Mouse (Mus musculus) myocyte (in vitro differentiated cells): ENCODE data around the gene Lman2l. TPM values are rescaled to one million over a fixed set of nuclear protein-coding genes. Genes with fewer than 3 reads are reported as not detected.

Experiments
- H3K27me3 ChIP-seq: one replicate; pipeline ENCODE4 v1.6.1; 2011; ENCODE audit not compliant: control insufficient read depth, insufficient read depth, insufficient read length
- H3K36me3 ChIP-seq: one replicate; pipeline ENCODE4 v1.6.1; 2011; ENCODE audit not compliant: control insufficient read depth, insufficient read depth
- H3K4me2 ChIP-seq: one replicate; pipeline ENCODE4 v1.6.1; 2011; ENCODE audit warnings: low read depth, control low read depth
- H3K4me3 ChIP-seq: one replicate; pipeline ENCODE4 v1.5.1; 2011; ENCODE audit warnings: mild to moderate bottlenecking, control low read depth, moderate library complexity
- H3K79me2 ChIP-seq: one replicate; pipeline ENCODE4 v1.6.1; 2011; ENCODE audit not compliant: control insufficient read depth, insufficient read depth
- H3ac ChIP-seq: one replicate; pipeline ENCODE4 v1.6.1; 2011; ENCODE audit not compliant: control insufficient read depth, insufficient read length
- CEBPB ChIP-seq: IDR thresholded peaks from 2 replicates; pipeline ENCODE4 v1.6.1; 2011; ENCODE audit warnings: mild to moderate bottlenecking, moderate library complexity; ENCODE audit not compliant: poor library complexity, insufficient read depth, severe bottlenecking
- E2F4 ChIP-seq: IDR thresholded peaks from one replicate; pipeline ENCODE4 v1.6.1; 2011; ENCODE audit warnings: mild to moderate bottlenecking, control low read depth, moderate library complexity; ENCODE audit not compliant: insufficient read depth
- MAX ChIP-seq: IDR thresholded peaks from one replicate; pipeline ENCODE4 v1.6.1; 2011; ENCODE audit warnings: low read depth, mild to moderate bottlenecking, control low read depth
- MYOD1 ChIP-seq, 3 experiments: IDR thresholded peaks; one replicate each; pipeline ENCODE4 v1.6.1; 2011; ENCODE audit warnings: control low read depth in 2 of 3, low read depth in 2 of 3, mild to moderate bottlenecking in 2 of 3, moderate library complexity in 1 of 3; ENCODE audit not compliant: insufficient read length in 2 of 3, control insufficient read depth in 1 of 3
- MYOG ChIP-seq, 3 experiments: IDR thresholded peaks; one replicate each; pipeline ENCODE4 v1.6.1; 2011; ENCODE audit warnings: control low read depth in 2 of 3, low read depth in 2 of 3, mild to moderate bottlenecking in 2 of 3; ENCODE audit not compliant: insufficient read length in 2 of 3, control insufficient read depth in 1 of 3, insufficient read depth in 1 of 3
- POLR2A ChIP-seq: IDR thresholded peaks from one replicate; pipeline ENCODE4 v1.6.1; 2011; ENCODE audit warnings: low read depth, mild to moderate bottlenecking, control low read depth, moderate library complexity; ENCODE audit not compliant: insufficient read length
- POLR2AphosphoS2 ChIP-seq: IDR thresholded peaks from one replicate; pipeline ENCODE4 v1.6.1; 2011; ENCODE audit warnings: low read depth, control low read depth; ENCODE audit not compliant: insufficient read length
- REST ChIP-seq: IDR thresholded peaks from one replicate; pipeline ENCODE4 v1.6.1; 2011; ENCODE audit warnings: mild to moderate bottlenecking, control low read depth, moderate library complexity; ENCODE audit not compliant: insufficient read depth, insufficient read length
- SRF ChIP-seq: IDR thresholded peaks from one replicate; pipeline ENCODE4 v1.6.1; 2011; ENCODE audit warnings: low read depth; ENCODE audit not compliant: control insufficient read depth, insufficient read length
- TCF12 ChIP-seq: IDR thresholded peaks from one replicate; pipeline ENCODE4 v1.6.1; 2011; ENCODE audit warnings: mild to moderate bottlenecking, control low read depth; ENCODE audit not compliant: poor library complexity, insufficient read depth, severe bottlenecking
- TCF3 ChIP-seq: IDR thresholded peaks from one replicate; pipeline ENCODE4 v1.6.1; 2011; ENCODE audit warnings: low read depth, control low read depth; ENCODE audit not compliant: insufficient read length
- USF1 ChIP-seq: IDR thresholded peaks from one replicate; pipeline ENCODE4 v1.6.1; 2011; ENCODE audit warnings: low read depth, mild to moderate bottlenecking, control low read depth, moderate library complexity
- polyA plus RNA-seq: library from polyadenylated mRNA; unstranded; fragments of >200 nt; fragmentation: generic; extraction: Trizol; gene quantifications from one replicate; pipeline ENCODE4 v1.2.1, GENCODE M21; 2012; ENCODE audit warnings: missing spikeins

The Lman2l gene
- polyA plus RNA-seq, 1 experiment, result 44.8 TPM

- Histone ChIP-seq H3K79me2 (no peaks in the 10 kb centered on the region), H3K36me3 (no peaks in the 10 kb centered on the region), H3K27me3 (peaks cover 17% of the 10 kb centered on the region), H3K4me3 (no peak overlapping the region), H3ac (no peak overlapping the region), H3K4me2 (no peak overlapping the region)
- TF ChIP-seq E2F4, result no peak
- no peak for TF ChIP-seq POLR2AphosphoS2
- TF ChIP-seq CEBPB, result no peak
- no peak for TF ChIP-seq MAX
- no peak for TF ChIP-seq TCF3
- TF ChIP-seq POLR2A, result no peak
- TF ChIP-seq USF1, result no peak
Measured at GRCm38 (mm10) chr1:36397041-36397440, 48.0 kb downstream of the Lman2l start.

- Histone ChIP-seq H3K4me3 (no peak overlapping the region), H3K27me3 (peaks cover 18% of the 10 kb centered on the region), H3K79me2 (no peaks in the 10 kb centered on the region), H3ac (no peak overlapping the region), H3K36me3 (no peaks in the 10 kb centered on the region), H3K4me2 (no peak overlapping the region)
- no peak for TF ChIP-seq CEBPB
- TF ChIP-seq MYOG (IDR thresholded peaks at IDR 0.05; ENCODE audit: control insufficient read depth in 1 of 3, insufficient read depth in 1 of 3, insufficient read length in 2 of 3, low read depth in 2 of 3), result no peak
- TF ChIP-seq POLR2AphosphoS2, result no peak
- no peak for TF ChIP-seq USF1
- TF ChIP-seq MYOD1 (IDR thresholded peaks at IDR 0.05; ENCODE audit: control insufficient read depth in 1 of 3, insufficient read length in 2 of 3, low read depth in 2 of 3), result no peak
- TF ChIP-seq TCF3, result no peak
Measured at GRCm38 (mm10) chr1:36379582-36379981, 65.5 kb downstream of the Lman2l start.

GRCm38 (mm10) chr1:36378880-36379279 is 66.2 kb downstream of the Lman2l start:
- Histone ChIP-seq H3ac (no peak overlapping the region), H3K79me2 (no peaks in the 10 kb centered on the region), H3K27me3 (peaks cover 18% of the 10 kb centered on the region), H3K4me3 (no peak overlapping the region), H3K36me3 (no peaks in the 10 kb centered on the region), H3K4me2 (no peak overlapping the region)
- TF ChIP-seq MYOD1 (IDR thresholded peaks at IDR 0.05; ENCODE audit: control insufficient read depth in 1 of 3, insufficient read length in 2 of 3, low read depth in 2 of 3), result no peak
- no peak for TF ChIP-seq CEBPB
- no peak for TF ChIP-seq POLR2AphosphoS2
- TF ChIP-seq REST, result no peak
- TF ChIP-seq MAX, result no peak
- no peak for TF ChIP-seq SRF
- no peak for TF ChIP-seq POLR2A
- TF ChIP-seq MYOG (IDR thresholded peaks at IDR 0.05; ENCODE audit: control insufficient read depth in 1 of 3, insufficient read depth in 1 of 3, insufficient read length in 2 of 3, low read depth in 2 of 3), result no peak
- TF ChIP-seq USF1, result no peak
- TF ChIP-seq TCF3, result no peak
- no peak for TF ChIP-seq TCF12
- no peak for TF ChIP-seq E2F4

- H3K4me2 ChIP-seq, result no peak within 1 kb of the TSS
- H3K27me3 ChIP-seq, result no peaks in the 10 kb centered on the region
- H3ac ChIP-seq, result no peak within 1 kb of the TSS
- H3K4me3 ChIP-seq, result no peak within 1 kb of the TSS
- peaks cover 16% of the 10 kb centered on the region for H3K79me2 ChIP-seq
- H3K36me3 ChIP-seq, result no peaks in the 10 kb centered on the region
- TF ChIP-seq POLR2A (no peak), MYOG (IDR thresholded peaks at IDR 0.05; ENCODE audit: control insufficient read depth in 1 of 3, insufficient read depth in 1 of 3, insufficient read length in 2 of 3, low read depth in 2 of 3) (no peak), MAX (no peak), TCF3 (no peak), SRF (no peak), TCF12 (no peak), MYOD1 (IDR thresholded peaks at IDR 0.05; ENCODE audit: control insufficient read depth in 1 of 3, insufficient read length in 2 of 3, low read depth in 2 of 3) (no peak), CEBPB (no peak), POLR2AphosphoS2 (no peak)
Measured at GRCm38 (mm10) chr1:36371934-36372845, 72.9 kb downstream of the Lman2l start, which contains the start of gene Fer1l5. Fer1l5 (plus strand) TSS chr1:36372291.

GRCm38 (mm10) chr1:36370918-36371317 is 74.2 kb downstream of the Lman2l start:
- H3K4me2 ChIP-seq, result no peak overlapping the region
- H3ac ChIP-seq, result no peak overlapping the region
- no peaks in the 10 kb centered on the region for H3K36me3 ChIP-seq
- H3K27me3 ChIP-seq, result no peaks in the 10 kb centered on the region
- no peak overlapping the region for H3K4me3 ChIP-seq
- peaks cover 29% of the 10 kb centered on the region for H3K79me2 ChIP-seq
- TF ChIP-seq E2F4, result no peak
- no peak for TF ChIP-seq SRF
- TF ChIP-seq POLR2A, result no peak
- no peak for TF ChIP-seq TCF3

Other genes starting within 250 kb of the Lman2l start
- 24.3 TPM for gene Uggt1, start 200.6 kb downstream of the Lman2l start, polyA plus RNA-seq
- 0.11 TPM for gene Neurl3, start 170.6 kb downstream of the Lman2l start, polyA plus RNA-seq
- 65.8 TPM for gene Arid5a, start 137.5 kb downstream of the Lman2l start, polyA plus RNA-seq
- 35.7 TPM for gene Kansl3, start 76.1 kb downstream of the Lman2l start, polyA plus RNA-seq
- 0.59 TPM for gene Fer1l5, start 73.0 kb downstream of the Lman2l start, polyA plus RNA-seq
- 21.6 TPM for gene Cnnm4, start 26.3 kb upstream of the Lman2l start, polyA plus RNA-seq
- gene Cnnm3, start 66.6 kb upstream of the Lman2l start, polyA plus RNA-seq, result 10.2 TPM
- 78.6 TPM for gene Ankrd23, start 91.6 kb upstream of the Lman2l start, polyA plus RNA-seq
- gene Gm42417, start 94.2 kb upstream of the Lman2l start, polyA plus RNA-seq, result 0.13 TPM
- gene Ankrd39, start 102.2 kb upstream of the Lman2l start, polyA plus RNA-seq, result 17.9 TPM
- 30.7 TPM for gene Sema4c, start 113.1 kb upstream of the Lman2l start, polyA plus RNA-seq
- gene Fam178b, start 237.9 kb upstream of the Lman2l start, polyA plus RNA-seq, result 1.5 TPM
- gene Cox5b, start 246.2 kb upstream of the Lman2l start, polyA plus RNA-seq, result 1,086 TPM